Mouse (Mus musculus): Measurements from ENCODE around the gene Gatc.
"Not testable (repeated sequence)": the region's sequence is repeated elsewhere in the genome, so short reads cannot be mapped to it uniquely, and the experiment has no call there.

Gatc gene

DNA sequence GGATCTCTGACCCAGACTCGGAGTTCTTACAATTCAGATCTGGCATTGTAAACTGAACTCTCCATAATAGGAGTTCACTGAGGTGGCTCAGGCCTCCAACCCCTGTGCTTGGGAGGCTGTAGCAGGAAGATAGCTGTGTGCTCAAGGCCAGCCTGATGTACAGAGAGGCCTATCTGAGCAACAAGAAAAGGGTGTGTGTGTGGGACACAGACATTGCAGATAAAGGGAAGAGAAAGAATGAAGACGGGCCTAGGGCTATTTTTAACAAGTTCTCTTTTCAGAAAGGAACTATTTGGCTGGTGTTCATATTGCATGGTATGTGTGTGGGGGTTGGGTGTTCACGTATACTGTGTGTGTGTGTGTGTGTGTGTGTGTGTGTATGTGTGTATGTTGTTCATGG lies 7.4 kb downstream of the Gatc start:
- CTCF ChIA-PET, result no interaction called here

- CTCF ChIA-PET, result interaction anchor here (2.2 kb wide), 1 partner anchor 10 kb away, joined by 9 read pairs; the partner anchor contains the start of genes Gatc and Triap1
Measured at GRCm38 (mm10) chr5:115330955-115331354, 10.0 kb downstream of the Gatc start.

GRCm38 (mm10) chr5:115327610-115328548 lies 13.1 kb downstream of the Gatc start:
- CTCF ChIA-PET, result interaction anchor here (0.5 to 1.2 kb wide), 3 partner anchors 12 to 214 kb away, joined by 3 to 14 read pairs (median 6); no protein-coding TSS in a partner anchor

DNA sequence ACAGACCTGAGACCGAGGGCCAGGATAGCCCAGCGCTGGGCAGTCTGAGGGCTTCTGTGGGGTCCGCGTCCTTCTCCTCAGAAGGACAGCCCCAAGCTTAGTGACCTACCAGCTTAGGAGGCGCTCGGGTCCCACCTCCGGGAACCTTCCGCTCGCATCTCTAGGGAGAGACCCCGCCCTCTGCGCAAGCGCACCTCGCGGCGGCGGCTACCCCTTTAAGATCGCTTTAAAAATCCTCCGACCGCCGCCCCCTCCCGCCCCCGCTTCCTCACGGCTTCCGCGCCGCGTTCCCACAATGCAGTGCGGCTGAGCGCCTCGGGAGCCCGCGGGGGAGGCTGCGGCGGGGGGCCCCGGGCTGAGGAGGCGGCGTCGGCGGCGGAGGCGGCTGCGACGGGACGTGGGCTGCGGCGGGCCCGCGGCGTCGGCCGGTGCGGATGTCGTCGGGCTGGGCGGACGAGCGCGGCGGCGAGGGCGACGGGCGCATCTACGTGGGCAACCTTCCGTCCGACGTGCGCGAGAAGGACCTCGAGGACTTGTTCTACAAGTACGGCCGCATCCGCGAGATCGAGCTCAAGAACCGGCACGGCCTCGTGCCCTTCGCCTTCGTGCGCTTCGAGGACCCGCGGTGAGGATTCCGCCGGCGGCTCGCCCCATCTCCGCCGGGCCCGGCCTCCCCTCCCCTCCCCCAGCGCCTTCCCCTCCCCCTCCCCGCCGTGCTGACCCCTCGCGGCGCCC lies 13.9 kb downstream of the Gatc start, which contains the start of gene Srsf9:
Gene Srsf9, plus strand, starts transcription at position 303 of the 735 bp plus-strand sequence.
- CTCF ChIA-PET, result no interaction called here

DNA sequence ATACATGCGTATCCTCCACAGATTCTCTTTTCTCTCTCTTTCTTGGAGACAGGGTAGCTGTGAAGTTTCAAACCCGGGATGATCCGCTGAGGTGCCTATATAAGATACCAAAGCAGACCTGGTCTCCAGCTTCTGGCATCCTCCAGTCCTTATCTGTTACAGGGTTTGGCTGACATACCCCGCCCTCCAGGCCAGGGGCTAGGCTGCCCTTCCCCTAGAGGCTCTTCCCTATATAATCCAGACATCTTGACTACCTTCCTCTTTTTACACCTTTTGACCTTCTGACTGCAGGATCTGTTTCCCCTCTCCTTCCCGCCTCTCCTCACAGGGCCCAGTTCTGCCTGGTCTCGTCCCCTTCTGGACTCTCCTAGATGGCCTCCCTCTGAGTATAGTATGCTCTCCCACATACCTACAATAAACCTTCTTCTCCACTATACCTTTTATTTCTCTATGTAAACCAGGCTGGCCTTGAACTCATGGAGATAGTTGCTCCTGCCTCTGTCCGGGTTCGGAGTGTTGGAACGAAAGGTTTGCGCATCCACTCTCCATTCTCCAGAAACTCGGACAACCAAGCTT lies 14.6 kb downstream of the Gatc start:
- CTCF ChIA-PET, result no interaction called here

DNA sequence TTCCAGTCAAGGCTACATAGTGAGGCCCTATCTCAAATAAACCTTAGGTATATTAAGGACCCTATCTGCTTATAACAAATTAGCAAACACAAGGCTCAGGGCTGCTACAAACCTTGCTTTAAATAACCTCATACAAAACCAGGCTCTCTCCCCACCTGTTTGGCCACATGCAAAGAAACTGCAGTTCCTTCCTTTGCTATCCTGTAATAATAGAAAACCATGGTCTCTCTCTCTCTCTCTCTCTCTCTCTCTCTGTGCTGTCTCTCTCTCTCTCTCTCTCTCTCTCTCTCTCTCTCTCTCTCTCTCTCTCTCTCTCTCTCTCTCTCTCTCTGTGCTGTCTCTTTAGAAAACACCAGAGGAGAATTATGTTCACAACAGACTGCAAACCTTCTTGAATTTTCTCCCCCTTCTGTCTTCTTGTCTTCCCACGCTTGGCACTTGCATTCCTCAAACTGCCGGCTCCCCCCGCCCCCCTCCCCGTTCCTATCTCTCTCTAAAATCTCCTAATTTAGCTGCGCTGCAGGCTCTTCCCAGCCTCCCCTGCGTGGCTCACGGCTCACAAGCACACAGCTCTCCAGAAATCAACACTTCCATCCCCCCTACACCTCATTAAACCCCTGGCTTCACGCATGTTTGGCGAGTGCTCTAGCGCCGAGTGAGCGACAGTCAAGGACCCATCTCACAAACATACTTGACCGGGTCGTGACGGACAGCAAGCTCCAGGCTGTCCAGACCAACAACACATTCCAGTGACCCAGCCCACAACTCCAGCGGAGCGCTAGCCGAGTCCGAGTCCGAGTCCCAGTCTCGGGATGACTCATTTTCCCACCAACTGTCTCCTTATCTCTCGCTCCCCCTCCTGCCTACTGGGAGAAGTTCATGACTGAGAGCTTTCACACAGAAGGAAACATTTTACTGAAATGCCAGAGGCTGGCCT lies 21.7 kb downstream of the Gatc start:
- CTCF ChIA-PET, result interaction anchor here (0.6 to 1.4 kb wide), 2 partner anchors 13 to 19 kb away, joined by 3 read pairs; partner anchors contain the start of gene Dynll1

DNA sequence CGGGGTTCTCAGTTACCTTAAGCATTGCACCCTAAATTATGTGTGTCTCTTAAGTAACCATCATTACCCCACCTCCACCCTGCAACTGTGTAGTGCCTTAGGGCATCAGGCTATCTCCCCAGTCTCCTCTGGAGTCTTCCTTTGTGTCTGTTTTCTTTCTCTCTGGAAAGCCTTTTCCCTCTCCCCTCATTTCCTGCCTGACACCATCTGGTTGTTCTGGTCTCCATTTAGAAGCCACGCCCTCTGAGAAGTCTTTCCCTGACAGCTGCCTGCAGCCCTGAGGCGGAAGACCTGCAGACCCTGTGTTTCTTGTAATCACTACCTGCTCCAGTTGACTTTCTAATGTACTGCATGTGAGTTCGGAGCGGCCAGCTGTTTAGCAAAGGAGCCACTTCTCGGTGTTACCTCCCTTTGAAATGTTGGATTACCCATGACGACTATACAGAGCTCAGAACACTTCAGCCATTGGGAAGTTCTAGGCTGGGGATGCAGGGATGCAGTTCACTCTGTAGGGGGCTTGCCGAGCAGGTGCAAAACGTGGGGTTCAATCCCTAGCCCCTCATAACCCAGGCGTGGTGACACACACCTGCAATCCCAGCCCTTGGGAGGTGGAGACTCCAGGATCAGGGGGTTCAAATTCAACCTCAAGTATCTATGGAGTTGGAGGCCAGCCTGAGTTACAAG lies 23.2 kb downstream of the Gatc start:
- CTCF ChIA-PET, result interaction anchor here (1.4 kb wide), 1 partner anchor 17 kb away, joined by 3 read pairs; the partner anchor contains the start of gene Dynll1

GRCm38 (mm10) chr5:115316968-115317644 lies 23.9 kb downstream of the Gatc start:
- CTCF ChIA-PET, result no interaction called here

DNA sequence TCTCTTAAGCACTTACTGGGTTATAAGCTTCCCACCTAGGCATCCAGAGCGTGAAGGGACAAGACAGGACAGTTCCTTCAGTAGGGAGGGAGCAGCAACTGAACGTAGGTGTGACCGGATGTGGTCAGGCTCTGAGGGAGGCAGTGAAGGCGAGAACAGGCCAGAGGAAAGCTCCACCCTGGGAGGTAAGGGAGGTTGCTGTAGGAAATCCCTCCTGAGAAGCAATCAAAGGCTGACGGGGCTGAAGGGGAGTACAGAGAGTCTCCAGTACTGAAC lies 27.4 kb downstream of the Gatc start:
- CTCF ChIA-PET, result no interaction called here

DNA sequence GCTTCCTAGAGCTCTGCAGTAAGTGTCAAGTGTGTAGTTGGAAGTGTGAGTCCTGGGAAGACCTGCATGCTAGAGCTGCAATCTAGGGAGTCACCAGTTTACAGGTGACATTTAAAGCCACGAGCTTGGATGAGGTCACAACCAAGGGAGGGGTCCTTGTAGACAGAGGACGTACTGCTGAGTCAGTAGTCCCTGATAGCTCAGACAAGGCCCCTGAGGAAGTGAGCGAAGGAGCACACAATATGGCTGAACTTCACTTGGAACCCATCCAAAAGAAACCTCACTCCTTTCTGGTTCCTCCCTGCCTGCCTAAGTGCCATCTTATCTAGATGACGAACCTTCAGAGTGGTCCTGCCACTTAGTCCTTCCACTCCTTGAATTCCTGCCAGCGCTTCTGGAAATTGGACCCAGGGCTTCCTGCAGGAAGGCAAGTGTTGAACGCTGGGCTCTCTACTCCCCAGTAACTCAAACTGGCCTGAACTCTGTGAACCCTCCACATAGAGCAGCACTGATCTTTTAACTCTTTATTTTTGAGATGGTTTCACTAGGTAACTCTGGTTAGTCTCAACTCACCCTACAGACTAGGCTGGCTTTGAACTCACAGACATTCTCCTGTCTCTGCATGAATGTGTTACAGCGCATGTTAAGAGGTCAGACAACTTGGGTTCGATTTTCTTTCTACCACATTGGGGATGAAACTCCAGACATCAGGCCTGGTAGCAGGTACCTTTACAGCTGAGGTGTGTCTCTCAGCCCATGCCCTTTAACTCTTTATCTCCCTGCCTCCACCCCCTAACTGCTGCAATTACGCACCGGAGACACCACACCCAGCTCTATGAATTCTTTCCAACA lies 27.9 kb downstream of the Gatc start:
- CTCF ChIA-PET, result no interaction called here

DNA sequence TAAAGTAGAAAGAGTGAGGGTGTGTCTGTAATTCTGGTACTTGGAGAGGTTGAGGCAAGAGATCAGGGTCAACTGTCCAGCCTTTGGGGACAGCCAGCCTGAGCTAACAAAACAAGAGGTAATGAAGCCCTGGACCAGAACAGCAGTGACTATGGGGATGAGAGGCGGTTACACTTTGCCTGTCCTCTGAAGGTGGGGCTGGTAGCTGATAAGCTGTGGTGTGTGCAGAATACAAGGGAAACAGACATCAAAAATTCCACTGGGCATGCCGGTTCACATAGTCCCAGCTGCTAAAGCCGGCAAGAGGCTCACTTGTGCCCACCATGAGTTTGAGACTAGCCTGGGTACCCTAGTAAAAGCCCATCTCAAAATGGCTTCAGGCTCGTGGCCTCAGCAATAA lies 28.6 kb downstream of the Gatc start:
- CTCF ChIA-PET, result no interaction called here

- CTCF ChIA-PET, result not testable (repeated sequence)
Measured at GRCm38 (mm10) chr5:115302190-115302589, 38.8 kb downstream of the Gatc start.

GRCm38 (mm10) chr5:115301615-115302014 lies 39.4 kb downstream of the Gatc start:
- CTCF ChIA-PET, result no interaction called here

DNA sequence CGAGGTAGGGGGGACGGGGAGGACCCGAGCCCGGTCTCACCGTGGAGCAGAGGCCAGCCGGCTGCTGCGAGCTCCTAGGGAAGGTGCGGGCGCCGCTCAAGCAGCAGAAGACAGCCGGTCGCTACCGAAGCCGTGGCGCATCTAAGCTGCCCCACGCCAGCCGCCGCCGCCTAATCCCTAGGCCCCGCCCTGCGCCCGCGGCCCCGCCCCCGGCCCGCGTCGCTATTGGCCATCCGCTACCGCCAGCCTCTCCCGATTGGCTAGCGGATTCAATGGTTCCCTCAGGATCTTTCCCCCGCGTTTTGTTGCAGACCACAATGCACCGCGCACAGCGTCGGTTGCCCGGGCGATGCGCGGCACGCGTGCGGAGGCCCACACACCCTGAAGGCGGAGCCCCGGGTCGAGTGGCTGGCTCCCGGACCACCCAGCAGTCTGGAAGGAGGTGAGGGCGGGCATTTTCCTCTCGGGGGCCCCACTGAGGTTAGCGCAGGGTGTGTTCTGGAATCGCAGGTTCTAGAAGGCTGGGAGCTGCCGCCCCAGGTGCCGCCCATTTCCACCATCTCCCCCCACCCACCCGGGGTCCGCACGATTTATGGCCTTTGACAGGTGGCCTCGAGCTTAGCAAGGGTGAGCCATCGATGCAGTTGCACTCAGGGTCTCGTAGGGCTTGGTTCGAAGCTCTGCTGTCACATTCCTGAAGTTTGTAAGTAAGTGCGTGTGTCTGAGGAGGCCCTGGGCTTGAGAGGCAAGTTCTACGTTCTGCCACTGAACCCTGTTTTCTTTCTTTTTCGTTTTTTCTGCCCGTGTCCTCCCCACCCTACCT lies 40.0 kb downstream of the Gatc start, which contains the start of gene Dynll1:
Gene Dynll1, minus strand, starts transcription at position 208 of the 823 bp plus-strand sequence.
- CTCF ChIA-PET, result interaction anchor here (1.1 kb wide), 1 partner anchor 18 kb away, joined by 3 read pairs; no protein-coding TSS in a partner anchor

- CTCF ChIA-PET, result interaction anchor here (0.5 to 1.1 kb wide), 5 partner anchors 18 to 356 kb away, joined by 3 to 11 read pairs (median 3); no protein-coding TSS in a partner anchor
Measured at GRCm38 (mm10) chr5:115300035-115300744, 40.8 kb downstream of the Gatc start.

DNA sequence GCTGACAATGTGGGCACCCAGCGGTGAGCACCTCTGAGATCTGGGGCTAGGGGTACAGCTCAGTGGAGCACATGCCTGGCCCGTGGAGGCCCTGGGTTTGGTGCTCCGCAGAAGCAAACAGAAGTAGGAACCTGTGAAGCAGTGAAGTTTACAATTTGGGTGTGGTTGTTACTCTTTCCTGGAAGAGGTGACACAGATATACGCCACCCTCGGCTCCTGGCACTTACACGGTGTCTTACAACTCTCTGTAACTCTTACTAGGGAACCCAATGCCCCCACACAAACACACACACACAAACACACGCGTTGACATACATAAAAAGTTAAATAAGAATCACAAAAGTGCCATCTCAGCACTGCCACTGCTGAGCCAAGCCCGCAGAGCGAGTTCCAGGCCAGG lies 44.6 kb downstream of the Gatc start:
- CTCF ChIA-PET, result no interaction called here

DNA sequence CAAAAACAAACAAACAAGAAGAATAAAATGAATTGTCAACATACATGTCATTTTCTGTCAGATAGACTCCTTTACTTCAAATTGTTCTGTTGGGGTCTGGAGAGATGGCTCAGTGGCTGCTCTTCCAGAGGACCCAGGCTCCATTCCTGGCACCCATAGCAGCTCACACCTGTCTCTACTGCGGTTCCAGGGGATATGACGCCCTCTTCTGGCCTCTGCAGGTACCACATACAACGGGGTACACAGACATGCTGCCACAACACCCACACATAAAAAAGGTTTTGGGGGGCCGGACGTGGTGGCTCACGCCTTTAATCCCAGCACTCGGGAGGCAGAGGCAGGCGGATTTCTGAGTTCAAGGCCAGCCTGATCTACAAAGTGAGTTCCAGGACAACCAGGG lies 46.8 kb downstream of the Gatc start:
- CTCF ChIA-PET, result interaction anchor here (0.6 kb wide), 1 partner anchor 34 kb away, joined by 3 read pairs; no protein-coding TSS in a partner anchor
